Mouse (Mus musculus) limb, embryonic 10.5 days (tissue): ENCODE measurements around the gene Ms4a10. TPM values are rescaled to one million over a fixed set of nuclear protein-coding genes. Genes with fewer than 3 reads are reported as not detected.

Experiments
- DNase-seq: peaks from one replicate; pipeline ENCODE4 v3.0.0-alpha.2; 2017; ENCODE audit warnings: low spot score
- H3K27ac ChIP-seq: fragments of 300-500 bp; sonication (generic); 2 replicates; pipeline ENCODE4 v1.5.1; 2016; ENCODE audit warnings: mild to moderate bottlenecking
- H3K27me3 ChIP-seq: fragments of 300-500 bp; sonication (generic); 2 replicates; pipeline ENCODE4 v1.6.1; 2016; ENCODE audit warnings: low read depth, mild to moderate bottlenecking; ENCODE audit not compliant: poor library complexity, severe bottlenecking
- H3K36me3 ChIP-seq: fragments of 300-500 bp; sonication (generic); 2 replicates; pipeline ENCODE4 v1.6.1; 2016; ENCODE audit warnings: mild to moderate bottlenecking, moderate library complexity
- H3K4me1 ChIP-seq: fragments of 300-500 bp; sonication (generic); 2 replicates; pipeline ENCODE4 v1.6.1; 2016
- H3K4me3 ChIP-seq: fragments of 300-500 bp; sonication (generic); 2 replicates; pipeline ENCODE4 v1.5.1; 2016; ENCODE audit warnings: mild to moderate bottlenecking, moderate library complexity
- H3K9me3 ChIP-seq: fragments of 300-500 bp; sonication (generic); replicated peaks from 2 replicates; pipeline ENCODE4 v1.6.1; 2016; ENCODE audit warnings: mild to moderate bottlenecking
- WGBS: fragments of 180-500 bp; shearing (Covaris S2); methylation state at CpG from one replicate; pipeline ENCODE4 v1.1.7; 2016; 5-methylcytosine and 5-hydroxymethylcytosine counted together
- polyA plus RNA-seq: library from polyadenylated mRNA; unstranded; fragments of >200 nt; fragmentation: Nextera tagmentation; extraction: Ambion mirVana; gene quantifications from 2 replicates; pipeline ENCODE4 v1.2.1, GENCODE M21; 2016

The Ms4a10 gene
- not detected in 2 replicates for polyA plus RNA-seq

GRCm38 (mm10) chr19:10974238-10974865 lies at the start of gene Ms4a10:
Gene Ms4a10, minus strand, starts transcription at chr19:10974670.
- no peaks in the 10 kb centered on the region for H3K36me3 ChIP-seq
- no peak within 1 kb of the TSS for H3K27ac ChIP-seq
- WGBS, result 43% methylated on average over 4 of the region's 4 CpGs
- H3K4me3 ChIP-seq, result no peak within 1 kb of the TSS
- DNase-seq, result no peak
- H3K9me3 ChIP-seq, result no peaks in the 10 kb centered on the region
- peaks cover 14% of the 10 kb centered on the region; the same call in 1 of the 2 replicates for H3K4me1 ChIP-seq
- no peaks in the 10 kb centered on the region for H3K27me3 ChIP-seq

DNA sequence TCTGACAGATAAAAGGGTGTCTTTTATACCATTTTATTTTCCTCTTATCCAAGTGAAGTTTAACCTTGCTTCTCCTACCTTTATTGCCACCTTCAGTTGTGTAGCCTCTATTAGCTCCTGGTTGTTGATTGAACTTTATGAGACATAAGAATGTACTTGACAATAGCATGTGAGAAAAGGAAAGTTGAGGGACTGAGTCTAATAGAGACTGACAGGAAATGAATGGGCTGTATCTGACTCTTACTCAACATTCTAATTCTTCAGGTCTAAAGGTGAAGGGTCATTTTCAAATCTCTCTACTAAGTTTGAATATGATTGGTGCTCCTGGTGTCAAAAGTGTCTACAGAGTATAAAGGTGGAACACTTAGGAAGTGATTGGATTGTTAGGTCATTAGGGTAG lies 47.9 kb upstream of the Ms4a10 start:
- H3K27ac ChIP-seq, result no peak overlapping the region
- no peaks in the 10 kb centered on the region for H3K9me3 ChIP-seq
- H3K27me3 ChIP-seq, result no peaks in the 10 kb centered on the region
- no peaks in the 10 kb centered on the region for H3K4me1 ChIP-seq
- no peak overlapping the region for H3K4me3 ChIP-seq
- H3K36me3 ChIP-seq, result no peaks in the 10 kb centered on the region
- DNase-seq, result no peak

GRCm38 (mm10) chr19:11017891-11018290 lies 43.4 kb upstream of the Ms4a10 start, which contains the start of gene Ms4a18:
Gene Ms4a18, minus strand, starts transcription at chr19:11018031.
- no peaks in the 10 kb centered on the region for H3K36me3 ChIP-seq
- no peaks in the 10 kb centered on the region for H3K27me3 ChIP-seq
- no peak for DNase-seq
- 86% methylated on average over 3 of the region's 3 CpGs for WGBS
- no peaks in the 10 kb centered on the region for H3K4me1 ChIP-seq
- H3K4me3 ChIP-seq, result no peak within 1 kb of the TSS
- no peak within 1 kb of the TSS for H3K27ac ChIP-seq
- no peaks in the 10 kb centered on the region for H3K9me3 ChIP-seq

GRCm38 (mm10) chr19:11017251-11017650 lies 42.8 kb upstream of the Ms4a10 start:
- H3K9me3 ChIP-seq, result no peaks in the 10 kb centered on the region
- WGBS, result 98% methylated on average over 2 of the region's 2 CpGs

GRCm38 (mm10) chr19:11015998-11016397 lies 41.5 kb upstream of the Ms4a10 start:
- Histone ChIP-seq H3K36me3 (no peaks in the 10 kb centered on the region), H3K4me1 (no peaks in the 10 kb centered on the region), H3K27me3 (no peaks in the 10 kb centered on the region), H3K27ac (no peak overlapping the region), H3K9me3 (no peaks in the 10 kb centered on the region), H3K4me3 (no peak overlapping the region)
- 85% methylated on average over 1 of the region's 1 CpGs for WGBS
- DNase-seq, result no peak

More at GRCm38 (mm10) chr19:11017251-11017650, 42.8 kb upstream of the Ms4a10 start:
- Histone ChIP-seq H3K4me1 (no peaks in the 10 kb centered on the region), H3K27ac (no peak overlapping the region), H3K36me3 (no peaks in the 10 kb centered on the region), H3K4me3 (no peak overlapping the region), H3K27me3 (no peaks in the 10 kb centered on the region)
- DNase-seq, result no peak

DNA sequence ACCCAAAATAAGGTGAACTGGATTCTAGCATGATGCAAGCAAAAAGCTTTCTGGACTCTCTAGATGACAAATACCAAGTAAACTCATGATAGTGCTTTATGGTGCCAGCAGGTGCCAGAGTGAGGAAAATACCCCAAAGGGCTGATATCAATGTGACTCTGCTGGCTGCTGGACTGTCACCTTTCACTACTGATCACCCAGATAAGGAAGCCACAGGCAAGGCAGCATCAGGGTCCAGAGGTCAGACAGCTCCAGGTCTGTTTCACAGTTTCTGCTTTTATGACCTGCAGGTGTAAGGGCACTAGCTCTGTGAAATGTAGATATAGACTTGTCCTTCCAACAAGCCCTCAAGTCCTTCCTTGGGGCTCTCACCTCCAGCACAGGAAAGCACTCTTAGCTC lies 41.0 kb upstream of the Ms4a10 start:
- Histone ChIP-seq H3K27me3 (no peaks in the 10 kb centered on the region), H3K9me3 (no peaks in the 10 kb centered on the region), H3K36me3 (no peaks in the 10 kb centered on the region), H3K4me3 (no peak overlapping the region), H3K4me1 (no peaks in the 10 kb centered on the region), H3K27ac (no peak overlapping the region)
- DNase-seq, result no peak

- Histone ChIP-seq H3K27me3 (no peaks in the 10 kb centered on the region), H3K27ac (no peak within 1 kb of the TSS), H3K4me1 (no peaks in the 10 kb centered on the region), H3K36me3 (no peaks in the 10 kb centered on the region), H3K4me3 (no peak within 1 kb of the TSS), H3K9me3 (no peaks in the 10 kb centered on the region)
- 83% methylated on average over 7 of the region's 7 CpGs for WGBS
- DNase-seq, result no peak
These were observed 18.7 kb upstream of the Ms4a10 start, which contains the start of gene Ms4a15 for GRCm38 (mm10) chr19:10993150-10993549. Gene Ms4a15, minus strand, starts transcription at chr19:10993250.

DNA sequence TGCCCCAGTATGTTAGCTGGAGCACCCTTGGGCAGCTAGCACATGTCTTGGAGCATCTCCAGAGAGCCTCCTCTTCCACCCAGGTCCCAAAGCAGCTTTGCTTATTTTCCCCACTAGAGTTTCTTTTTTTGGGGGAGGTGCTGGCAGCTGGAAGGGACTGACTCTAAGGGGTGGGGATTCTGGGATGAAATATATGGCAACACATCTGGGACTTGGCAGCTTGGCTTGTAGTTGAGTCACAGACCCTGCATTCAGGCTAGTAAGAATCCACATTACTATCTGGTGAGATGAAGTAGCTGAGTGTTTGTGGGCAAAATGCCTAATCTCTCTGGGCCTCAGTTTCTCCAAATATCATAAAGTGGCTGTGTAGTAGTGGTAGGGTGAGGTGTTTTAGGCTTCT lies 17.4 kb upstream of the Ms4a10 start:
- no peaks in the 10 kb centered on the region for H3K9me3 ChIP-seq
- H3K27me3 ChIP-seq, result no peaks in the 10 kb centered on the region
- H3K4me3 ChIP-seq, result no peak overlapping the region
- no peaks in the 10 kb centered on the region for H3K36me3 ChIP-seq
- no peak overlapping the region for H3K27ac ChIP-seq
- no peaks in the 10 kb centered on the region for H3K4me1 ChIP-seq
- DNase-seq, result no peak

GRCm38 (mm10) chr19:10990751-10991150 lies 16.3 kb upstream of the Ms4a10 start:
- no peaks in the 10 kb centered on the region for H3K9me3 ChIP-seq
- H3K4me1 ChIP-seq, result no peaks in the 10 kb centered on the region
- no peaks in the 10 kb centered on the region for H3K36me3 ChIP-seq
- H3K27ac ChIP-seq, result no peak overlapping the region
- WGBS, result 31% methylated on average over 1 of the region's 1 CpGs
- no peak for DNase-seq
- H3K4me3 ChIP-seq, result no peak overlapping the region
- H3K27me3 ChIP-seq, result no peaks in the 10 kb centered on the region

DNA sequence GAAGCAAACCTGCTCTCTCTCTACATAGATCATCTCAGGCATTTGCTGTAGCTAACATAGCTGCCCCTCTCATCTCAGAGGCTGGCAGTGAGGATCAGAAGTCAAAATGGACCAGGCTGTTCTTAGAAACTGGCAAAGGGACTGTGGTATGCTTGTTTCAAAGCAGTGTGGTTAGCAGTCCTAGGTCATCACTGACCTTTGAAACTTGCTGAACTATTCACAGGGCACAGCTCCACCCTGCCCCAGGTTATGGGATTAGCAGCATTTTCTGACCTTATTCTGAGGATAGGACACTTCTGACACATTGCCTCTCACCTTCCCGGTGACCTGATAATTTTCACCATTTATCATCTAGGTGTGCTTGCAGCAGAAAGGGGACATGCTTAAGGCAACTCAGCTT lies 14.1 kb upstream of the Ms4a10 start:
- no peak for DNase-seq
- WGBS, result 86% methylated on average over 1 of the region's 1 CpGs
- H3K9me3 ChIP-seq, result no peaks in the 10 kb centered on the region
- H3K4me3 ChIP-seq, result no peak overlapping the region
- no peak overlapping the region for H3K27ac ChIP-seq
- no peaks in the 10 kb centered on the region for H3K27me3 ChIP-seq
- H3K36me3 ChIP-seq, result no peaks in the 10 kb centered on the region
- H3K4me1 ChIP-seq, result no peaks in the 10 kb centered on the region

GRCm38 (mm10) chr19:10985889-10986288 lies 11.4 kb upstream of the Ms4a10 start:
- Histone ChIP-seq H3K9me3 (no peaks in the 10 kb centered on the region), H3K27ac (no peak overlapping the region), H3K4me1 (peaks cover 3% of the 10 kb centered on the region; the same call in 1 of the 2 replicates), H3K36me3 (no peaks in the 10 kb centered on the region), H3K27me3 (no peaks in the 10 kb centered on the region), H3K4me3 (no peak overlapping the region)
- WGBS, result 91% methylated on average over 4 of the region's 4 CpGs
- no peak for DNase-seq

DNA sequence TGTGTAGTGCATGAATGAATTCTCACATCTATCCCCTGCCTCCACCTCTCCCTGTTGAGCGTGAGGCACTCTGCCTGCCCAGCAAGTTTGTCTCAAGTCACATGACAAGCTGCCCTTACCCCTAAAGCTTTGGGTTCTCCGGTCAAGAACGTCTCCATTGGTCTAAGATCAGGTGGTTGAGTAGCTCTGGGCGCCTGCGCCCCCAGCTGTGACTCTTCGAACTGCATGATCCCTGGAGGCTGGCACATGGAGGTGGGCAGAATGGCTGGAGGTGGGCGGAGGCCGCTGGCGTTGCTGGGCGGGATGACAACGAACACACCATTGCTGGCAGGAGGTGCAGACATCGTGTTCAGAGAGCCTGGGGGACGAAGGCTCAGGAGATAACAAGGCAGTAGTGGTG lies 10.1 kb upstream of the Ms4a10 start:
- Histone ChIP-seq H3K36me3 (no peaks in the 10 kb centered on the region), H3K27me3 (no peaks in the 10 kb centered on the region), H3K27ac (no peak overlapping the region), H3K9me3 (no peaks in the 10 kb centered on the region), H3K4me1 (peaks cover 7% of the 10 kb centered on the region), H3K4me3 (no peak overlapping the region)
- DNase-seq, result no peak
- 78% methylated on average over 13 of the region's 13 CpGs for WGBS

GRCm38 (mm10) chr19:10983146-10983545 lies 8.7 kb upstream of the Ms4a10 start:
- Histone ChIP-seq H3K4me1 (peaks cover 9% of the 10 kb centered on the region), H3K9me3 (no peaks in the 10 kb centered on the region), H3K4me3 (0 out of 2 replicates have a peak overlapping the region, but pooled peaks have one; percentile 18), H3K36me3 (no peaks in the 10 kb centered on the region), H3K27me3 (no peaks in the 10 kb centered on the region), H3K27ac (no peak overlapping the region)
- DNase-seq, result peak; percentile 44
- 21% methylated on average over 14 of the region's 14 CpGs for WGBS

- WGBS, result 91% methylated on average over 5 of the region's 5 CpGs
These were observed 5.7 kb upstream of the Ms4a10 start for GRCm38 (mm10) chr19:10980210-10980609.

More at GRCm38 (mm10) chr19:10980210-10980609, 5.7 kb upstream of the Ms4a10 start:
- Histone ChIP-seq H3K27me3 (no peaks in the 10 kb centered on the region), H3K36me3 (no peaks in the 10 kb centered on the region), H3K9me3 (no peaks in the 10 kb centered on the region), H3K4me1 (peaks cover 9% of the 10 kb centered on the region), H3K4me3 (no peak overlapping the region), H3K27ac (no peak overlapping the region)
- DNase-seq, result no peak
